Mouse (Mus musculus) lung, postnatal 4 days (tissue): Measurements from ENCODE around the gene Wdfy3.
"Not testable (repeated sequence)": the region's sequence is repeated elsewhere in the genome, so short reads cannot be mapped to it uniquely, and the experiment has no call there.

ENCODE experiments used
- DNase-seq, 2 experiments: peaks; one replicate each; pipeline ENCODE4 v3.0.0; 2021

The Wdfy3 gene

DNA sequence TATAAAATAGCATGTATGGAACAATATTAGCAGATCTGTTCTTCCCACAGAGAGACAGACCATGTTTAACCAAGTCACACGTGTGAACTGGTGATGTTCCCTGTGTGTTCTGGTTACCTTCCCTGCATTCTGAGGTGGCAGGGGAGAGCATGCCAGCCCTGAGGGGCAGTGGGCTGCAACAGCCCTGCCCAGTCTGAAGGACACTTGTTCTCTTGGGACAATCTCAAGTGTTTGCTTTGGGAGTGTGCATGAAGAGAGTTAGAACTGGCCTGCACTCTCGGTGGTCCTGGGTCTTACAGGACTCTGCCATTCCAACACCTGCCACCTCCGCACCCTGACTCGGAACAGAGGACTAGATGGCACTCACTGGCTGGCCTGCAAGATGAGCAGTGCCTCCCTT is 193.5 kb downstream of the Wdfy3 start:
- DNase-seq: peak; percentile 34 to 63

GRCm38 (mm10) chr5:101866722-101867121 is 203.0 kb downstream of the Wdfy3 start:
- DNase-seq: no peak

- DNase-seq: no peak
Observed at GRCm38 (mm10) chr5:101863946-101864345, 205.8 kb downstream of the Wdfy3 start.

DNA sequence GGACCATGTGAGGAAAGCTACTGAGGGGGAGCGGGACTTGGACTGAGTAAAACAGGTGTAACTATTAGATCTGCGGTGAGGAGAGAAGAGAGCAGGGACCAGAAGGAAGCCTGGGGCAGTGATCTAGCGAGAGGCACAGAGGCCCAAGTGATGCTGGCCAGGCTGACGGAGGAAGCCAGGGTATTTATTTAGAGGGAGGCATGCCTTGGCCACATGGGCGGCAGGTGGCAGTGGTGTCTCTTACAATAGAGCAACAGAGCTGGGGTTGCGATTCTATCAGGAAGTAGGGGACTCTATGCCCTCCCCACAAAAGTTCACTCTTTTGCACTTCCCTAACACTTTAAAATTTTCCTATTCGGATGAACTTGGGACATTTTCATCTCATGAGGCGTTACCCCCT is 207.1 kb downstream of the Wdfy3 start:
- DNase-seq: no peak

DNA sequence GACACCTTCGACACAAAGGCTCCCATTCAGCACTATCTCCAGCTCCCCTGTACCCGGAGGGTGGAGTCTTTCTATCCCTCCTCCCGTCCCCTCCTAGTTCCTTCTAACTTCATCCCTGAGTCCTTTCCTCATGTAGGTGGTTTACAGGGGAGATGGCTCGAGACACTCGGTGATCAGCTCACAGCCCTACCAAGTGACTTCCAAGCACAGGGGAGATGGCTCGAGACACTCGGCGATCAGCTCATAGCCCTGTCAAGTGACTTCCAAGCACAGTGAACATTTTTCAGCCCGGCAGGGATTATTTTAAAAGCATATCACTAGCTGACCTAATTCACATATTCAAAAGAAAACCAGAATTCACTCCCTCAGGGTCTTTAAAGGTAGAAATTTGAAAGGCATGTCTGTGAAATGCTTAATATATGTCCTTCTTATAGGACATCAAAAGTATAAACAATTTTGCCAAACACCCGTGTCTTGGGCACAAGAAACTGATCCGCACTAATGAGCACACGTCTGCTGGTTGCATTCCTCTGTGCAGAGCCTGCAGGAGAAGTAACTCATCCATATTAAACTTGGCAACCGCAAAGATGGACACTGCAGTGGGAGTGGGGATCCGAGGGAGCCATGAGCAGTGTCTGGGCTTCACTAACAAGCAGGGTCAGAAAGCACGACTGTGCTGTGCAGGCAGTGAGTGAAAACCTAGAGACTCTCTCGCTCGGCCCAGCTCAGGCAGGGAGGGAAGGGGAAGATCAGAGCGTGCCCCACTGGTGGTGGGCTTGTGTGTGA is 207.7 kb downstream of the Wdfy3 start:
- no peak for DNase-seq

GRCm38 (mm10) chr5:101858891-101859436 is 210.8 kb downstream of the Wdfy3 start:
- DNase-seq: no peak

DNA sequence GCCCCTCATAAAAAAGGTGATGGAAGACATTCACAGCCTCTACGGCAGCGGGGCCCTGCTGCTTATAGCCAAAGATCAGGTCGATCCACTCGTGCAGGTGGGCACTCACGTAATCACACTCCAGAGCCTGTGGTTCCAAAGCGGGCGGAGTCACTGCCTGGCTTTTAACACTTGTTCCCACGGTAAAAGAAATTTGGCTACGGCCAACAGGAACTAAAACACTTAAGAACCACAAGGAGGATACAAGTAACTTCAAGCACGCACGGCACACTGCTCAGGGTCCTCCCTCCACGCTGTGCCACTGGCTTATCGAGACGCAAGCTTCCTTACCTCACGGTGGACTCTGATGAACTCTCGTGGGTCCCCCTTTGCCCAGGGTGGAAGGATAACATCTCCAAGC is 214.2 kb downstream of the Wdfy3 start:
- DNase-seq: peak; percentile 36 to 62

DNA sequence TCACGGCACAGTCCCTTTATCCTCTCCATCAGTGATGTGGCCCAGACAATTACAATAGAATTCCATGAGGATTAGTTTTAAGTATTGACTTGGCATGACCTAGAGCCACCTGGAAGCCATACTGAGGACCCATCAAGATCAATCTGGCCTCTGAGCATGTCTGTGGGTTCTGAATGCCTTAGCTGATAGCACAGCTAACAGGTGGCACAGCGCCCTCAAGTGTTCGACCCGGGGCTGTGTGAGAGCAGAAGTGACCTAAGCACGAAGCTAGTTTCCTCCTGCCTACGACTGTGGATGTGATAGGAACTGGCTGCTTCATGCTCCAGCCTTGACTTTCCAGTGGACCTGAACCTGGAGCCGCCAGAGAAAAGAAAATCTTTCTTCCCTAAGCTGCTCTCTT is 215.1 kb downstream of the Wdfy3 start:
- peak; percentile 41 to 46 for DNase-seq

GRCm38 (mm10) chr5:101854100-101854499 is 215.6 kb downstream of the Wdfy3 start:
- DNase-seq: peak; percentile 34 to 65

GRCm38 (mm10) chr5:101852116-101852680 is 217.5 kb downstream of the Wdfy3 start:
- DNase-seq: no peak

GRCm38 (mm10) chr5:101851133-101851532 is 218.6 kb downstream of the Wdfy3 start:
- no peak for DNase-seq

DNA sequence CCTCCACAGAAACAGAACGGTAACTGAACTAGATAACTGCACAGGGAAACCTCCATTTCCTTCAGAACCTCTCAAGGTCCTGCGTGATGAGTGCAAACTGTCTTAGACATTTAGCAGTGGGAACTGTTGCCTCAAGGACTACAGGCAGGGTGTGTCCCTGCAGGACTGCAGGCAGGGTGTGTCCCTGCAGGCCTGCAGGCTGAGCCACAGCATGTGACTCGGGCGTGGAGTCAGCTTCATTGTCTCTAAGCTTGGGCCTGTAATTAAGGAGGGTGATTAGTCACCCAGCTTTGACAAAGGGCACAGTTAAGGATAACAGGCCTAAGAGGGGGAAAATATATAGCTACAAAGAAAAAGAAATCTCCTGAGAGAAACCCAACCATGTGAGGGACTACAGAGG is 222.0 kb downstream of the Wdfy3 start:
- no peak for DNase-seq

GRCm38 (mm10) chr5:101847323-101847722 is 222.4 kb downstream of the Wdfy3 start:
- DNase-seq: no peak

DNA sequence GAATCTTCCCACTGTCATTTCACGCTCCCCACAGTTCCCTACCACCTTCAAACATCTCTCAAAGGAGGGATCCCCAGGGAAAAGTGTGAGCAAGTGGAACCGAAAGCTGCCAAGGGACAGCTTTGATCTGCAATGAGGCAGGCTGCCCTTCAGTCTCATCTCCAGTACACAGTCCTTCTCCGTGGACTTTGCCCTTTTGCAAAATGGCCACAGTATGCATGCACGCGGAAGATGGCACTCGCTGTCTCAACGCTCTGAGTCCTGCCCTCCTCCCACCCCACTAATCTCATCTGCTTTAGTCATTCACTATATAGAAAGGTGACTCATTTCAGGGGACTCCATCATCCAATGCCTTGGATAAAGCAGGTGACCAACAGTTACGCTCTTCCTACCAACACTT is 223.8 kb downstream of the Wdfy3 start:
- no peak for DNase-seq

GRCm38 (mm10) chr5:101845011-101845410 is 224.7 kb downstream of the Wdfy3 start:
- no peak for DNase-seq

GRCm38 (mm10) chr5:101840476-101840875 is 229.2 kb downstream of the Wdfy3 start:
- no peak for DNase-seq

DNA sequence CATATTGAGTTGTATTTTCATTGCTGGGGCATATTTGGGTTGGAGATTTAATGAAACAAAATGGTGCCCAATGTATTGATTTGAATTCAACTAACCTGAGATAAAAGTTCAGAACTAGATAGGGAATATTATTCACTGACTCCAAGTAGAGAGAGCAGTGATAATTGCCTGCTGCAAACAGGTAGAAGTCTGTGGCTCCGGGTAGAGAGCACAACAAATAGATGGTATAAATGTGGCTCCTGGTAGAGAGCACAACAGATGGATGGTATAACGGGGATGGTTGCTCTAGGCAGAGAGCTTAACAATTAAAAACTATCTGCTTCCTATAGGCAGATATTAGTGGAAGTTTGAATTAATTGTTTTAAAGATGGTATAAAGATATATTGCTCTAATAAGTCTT is 232.1 kb downstream of the Wdfy3 start:
- not testable (repeated sequence) for DNase-seq

DNA sequence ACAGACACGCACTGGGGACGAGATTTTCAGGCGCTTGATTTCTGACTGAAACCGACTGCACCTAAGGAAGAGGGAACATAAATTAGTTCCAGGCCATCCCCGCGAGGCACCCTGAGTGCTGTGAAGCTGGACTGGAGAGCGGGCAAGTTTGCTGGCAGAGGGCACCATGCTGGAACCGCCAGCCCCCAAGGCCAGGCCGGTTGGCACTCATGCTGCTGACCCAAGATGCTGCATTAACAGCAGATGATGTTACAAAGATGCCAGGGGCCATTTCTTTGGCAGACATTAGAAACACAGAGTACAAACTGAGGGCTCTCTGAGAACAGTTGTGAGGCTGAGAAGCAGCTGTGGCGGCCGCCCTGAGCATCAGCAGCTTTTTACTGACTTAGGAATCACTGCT is 233.5 kb downstream of the Wdfy3 start:
- DNase-seq: no peak

GRCm38 (mm10) chr5:101833875-101834274 is 235.8 kb downstream of the Wdfy3 start:
- no peak for DNase-seq

DNA sequence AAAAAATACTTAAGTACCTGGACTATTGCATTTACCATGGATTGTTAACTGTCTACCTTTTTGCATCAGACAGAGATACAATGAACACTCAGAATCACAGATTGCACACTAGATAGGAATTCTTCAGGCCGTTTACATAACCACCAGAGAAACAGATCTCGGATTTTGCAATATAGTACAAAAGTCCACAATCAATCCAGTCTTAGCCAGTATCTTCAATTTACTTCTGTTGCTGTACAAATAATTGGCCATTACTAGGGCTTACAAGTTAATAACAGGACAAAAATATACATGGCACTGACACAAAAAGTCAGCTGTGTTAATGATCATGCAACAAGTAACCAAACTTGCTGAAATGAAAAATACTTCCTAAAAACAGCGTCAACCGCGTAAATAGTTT is 236.7 kb downstream of the Wdfy3 start:
- DNase-seq: no peak

- DNase-seq: no peak
Observed at GRCm38 (mm10) chr5:101832042-101832441, 237.7 kb downstream of the Wdfy3 start.

GRCm38 (mm10) chr5:101830180-101830579 is 239.5 kb downstream of the Wdfy3 start:
- no peak for DNase-seq

DNA sequence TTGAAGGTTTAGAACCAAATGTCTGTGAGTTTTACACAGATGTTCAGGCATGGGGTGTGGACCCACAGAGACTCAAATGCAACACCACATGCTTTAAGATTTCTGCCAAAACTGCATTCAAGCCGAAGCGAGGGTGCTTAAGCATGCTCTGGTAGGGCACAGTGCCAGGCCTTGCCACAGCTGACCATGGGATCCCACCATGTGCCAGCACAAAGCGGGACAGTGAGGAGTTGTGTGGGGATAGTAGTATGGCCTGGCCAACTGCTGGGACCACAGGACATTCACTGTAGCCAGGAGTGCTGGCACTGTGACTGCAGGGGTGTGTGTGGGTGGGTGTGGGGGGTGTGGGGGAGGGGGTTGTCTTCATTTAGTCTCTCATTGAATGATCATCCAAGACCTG is 240.8 kb downstream of the Wdfy3 start:
- DNase-seq: no peak

GRCm38 (mm10) chr5:101827477-101827876 is 242.2 kb downstream of the Wdfy3 start:
- DNase-seq: no peak
